In the genomic region with DNA sequence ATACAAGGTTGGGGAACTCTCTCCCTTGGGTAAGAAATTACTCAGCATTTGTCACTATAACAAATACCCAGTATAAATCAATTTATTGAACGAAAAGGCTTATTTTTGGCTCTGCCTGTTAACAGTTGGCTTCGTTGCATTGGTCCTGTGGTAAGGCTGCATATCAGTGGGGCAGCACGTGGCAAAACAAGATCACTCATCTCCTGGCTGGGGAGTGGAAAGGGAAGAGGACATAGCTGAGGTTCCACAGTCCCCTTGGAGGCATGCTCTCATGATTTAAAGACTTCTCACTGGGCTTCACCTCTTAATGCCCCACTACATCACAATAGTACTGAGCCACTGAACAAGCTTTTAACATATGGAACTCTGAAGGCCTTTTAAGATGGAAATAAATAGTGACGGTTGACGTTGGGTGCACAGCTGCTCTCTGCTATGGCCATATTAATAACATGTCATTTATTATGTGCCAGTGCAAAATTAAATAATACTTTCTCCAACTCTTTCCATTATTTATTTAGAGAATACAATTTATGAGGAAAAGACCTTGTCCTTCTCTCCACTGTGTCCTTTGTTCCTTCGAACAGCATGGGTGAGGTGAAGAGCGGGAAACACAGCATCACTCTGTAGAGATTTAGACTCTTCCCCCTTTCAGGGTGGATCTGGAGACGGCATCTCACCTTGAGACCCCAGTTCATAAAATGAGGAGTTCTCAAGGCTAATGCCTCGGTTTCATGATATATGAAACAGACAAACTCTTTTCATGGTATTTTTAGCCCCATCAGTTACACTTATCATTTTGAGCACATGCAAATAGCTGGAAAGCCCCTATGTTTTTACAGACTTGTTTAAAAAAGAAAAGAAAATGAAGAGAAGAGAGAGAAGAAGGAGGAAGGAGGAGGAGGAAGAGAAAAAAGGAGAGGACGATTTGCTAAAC, we compare ENCODE assay signal across 15 mouse cellular contexts.
"Had no signal": no experiment of that assay in that cellular context is flagged by ENCODE, and none has a peak within 500 bp of the region (broad histone marks: within the 10 kb centered on the region; RNA-seq: fewer than 3 reads in every experiment).

No protein-coding gene starts in this region.

- H3K4me1 ChIP-seq: liver, embryonic 15.5 days; lung, embryonic 15.5 days; midbrain, embryonic 10.5 days; midbrain, embryonic 12.5 days; neural tube, embryonic 12.5 days had no signal

- H3K36me3 ChIP-seq: liver, embryonic 15.5 days; lung, embryonic 15.5 days; midbrain, embryonic 10.5 days; midbrain, embryonic 12.5 days; neural tube, embryonic 12.5 days had no signal

- H3K9ac ChIP-seq: liver, embryonic 15.5 days; liver, postnatal 0 days; lung, embryonic 15.5 days; midbrain, embryonic 12.5 days; neural tube, embryonic 12.5 days had no signal

- ATAC-seq: liver, postnatal 0 days; lung, postnatal 0 days; midbrain, embryonic 16.5 days had no signal

- H3K27me3 ChIP-seq: liver, embryonic 15.5 days; lung, embryonic 15.5 days; midbrain, embryonic 12.5 days; neural tube, embryonic 12.5 days had no signal

- H3K27ac ChIP-seq: liver, embryonic 15.5 days; lung, embryonic 15.5 days; midbrain, embryonic 10.5 days; midbrain, embryonic 12.5 days; neural tube, embryonic 12.5 days had no signal

- H3K4me2 ChIP-seq: liver, embryonic 15.5 days; lung, embryonic 15.5 days; midbrain, embryonic 12.5 days; neural tube, embryonic 12.5 days had no signal

- DNase-seq: liver, postnatal 0 days; lung, adult 2 months; lung, postnatal 4 days; midbrain, embryonic 14.5 days; right cerebral cortex, postnatal 14 days; thymus, adult 18-20 months; thymus, postnatal 14 days; thymus, postnatal 36 days had no signal

- H3K9me3 ChIP-seq: liver, embryonic 15.5 days; lung, embryonic 15.5 days; midbrain, embryonic 10.5 days; midbrain, embryonic 12.5 days; neural tube, embryonic 12.5 days had no signal

- H3K4me3 ChIP-seq: liver, embryonic 15.5 days; lung, embryonic 15.5 days; midbrain, embryonic 10.5 days; midbrain, embryonic 12.5 days; neural tube, embryonic 12.5 days had no signal
